Mouse (Mus musculus): ENCODE measurements around the gene Galnt2. TPM values are rescaled to one million over a fixed set of nuclear protein-coding genes. Genes with fewer than 3 reads are reported as not detected.

Galnt2 gene
- polyA plus RNA-seq, 1 experiment from 2014 or later: 56.4 TPM

DNA sequence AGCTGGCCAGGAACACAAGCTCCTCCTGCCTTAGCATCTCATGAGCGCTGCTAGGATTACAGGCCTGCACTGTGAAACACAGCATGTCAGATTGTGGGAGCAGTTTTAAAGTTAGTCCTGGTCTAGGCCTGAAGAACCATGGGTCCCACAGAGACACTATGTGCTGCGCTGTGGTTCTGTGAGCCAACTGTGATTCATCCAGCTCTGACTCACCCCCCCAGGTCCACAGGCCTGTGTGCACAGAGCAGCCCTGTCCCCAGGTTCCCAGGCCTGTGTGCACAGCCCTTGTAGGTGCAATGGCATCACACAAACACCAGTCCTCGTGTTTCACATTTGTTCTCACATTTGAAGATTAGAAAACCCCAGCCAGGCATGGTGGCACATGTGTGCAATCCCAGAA lies 99.9 kb downstream of the Galnt2 start:
- DNase-seq (ENCODE audit: low spot score): no peak
- Histone ChIP-seq H3K4me3 (ENCODE audit: low read depth, low read length) (no peak overlapping the region), H3K27me3 (ENCODE audit: control insufficient read depth, insufficient read depth, low read length) (no peaks in the 10 kb centered on the region), H3K36me3 (ENCODE audit: control insufficient read depth, insufficient read depth, low read length) (peaks cover 11% of the 10 kb centered on the region), H3K27ac (replicated peaks; ENCODE audit: low read depth, low read length) (no peak overlapping the region), H3K9ac (ENCODE audit: low read length) (no peak overlapping the region), H3K4me2 (ENCODE audit: low read depth, severe bottlenecking) (no peak overlapping the region), H3K9me3 (ENCODE audit: control insufficient read depth, low read length) (no peaks in the 10 kb centered on the region), H3K4me1 (ENCODE audit: control insufficient read depth, insufficient read depth, low read length) (no peaks in the 10 kb centered on the region)
- no peak for ATAC-seq (ENCODE audit: insufficient number of reproducible peaks, low FRiP score, low TSS enrichment, low read depth)
- WGBS: 88% methylated on average over 3 of the region's 3 CpGs

DNA sequence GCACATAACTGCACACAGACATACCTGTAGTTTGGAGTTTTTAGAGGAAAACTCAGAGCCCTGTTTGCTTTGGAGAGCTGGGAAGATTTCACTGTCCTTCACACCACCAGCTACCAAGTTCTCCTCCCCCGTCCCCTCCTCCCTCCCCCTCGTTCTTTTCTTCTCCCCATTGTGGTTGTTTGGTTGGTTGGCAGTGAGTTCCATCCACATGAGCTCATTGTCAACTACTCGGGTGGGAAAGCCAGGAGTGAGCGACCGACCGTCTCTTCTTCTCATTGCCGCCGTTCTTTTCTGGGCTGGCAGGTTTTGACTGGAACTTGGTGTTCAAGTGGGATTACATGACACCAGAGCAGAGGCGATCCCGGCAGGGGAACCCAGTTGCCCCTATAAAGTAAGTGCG lies 100.5 kb downstream of the Galnt2 start:
- no peak overlapping the region for H3K9ac ChIP-seq (ENCODE audit: low read length)
- H3K36me3 ChIP-seq (ENCODE audit: control insufficient read depth, insufficient read depth, low read length): peaks cover 10% of the 10 kb centered on the region; the same call in 1 of the 2 replicates
- H3K4me2 ChIP-seq (ENCODE audit: low read depth, severe bottlenecking): no peak overlapping the region
- no peaks in the 10 kb centered on the region for H3K9me3 ChIP-seq (ENCODE audit: control insufficient read depth, low read length)
- no peak overlapping the region for H3K27ac ChIP-seq (replicated peaks; ENCODE audit: low read depth, low read length)
- 91% methylated on average over 11 of the region's 11 CpGs for WGBS
- no peaks in the 10 kb centered on the region for H3K4me1 ChIP-seq (ENCODE audit: control insufficient read depth, insufficient read depth, low read length)
- no peak overlapping the region for H3K4me3 ChIP-seq (ENCODE audit: low read depth, low read length)
- no peaks in the 10 kb centered on the region for H3K27me3 ChIP-seq (ENCODE audit: control insufficient read depth, insufficient read depth, low read length)
- ATAC-seq (ENCODE audit: insufficient number of reproducible peaks, low FRiP score, low TSS enrichment, low read depth) (no peak), DNase-seq (ENCODE audit: low spot score) (no peak)

DNA sequence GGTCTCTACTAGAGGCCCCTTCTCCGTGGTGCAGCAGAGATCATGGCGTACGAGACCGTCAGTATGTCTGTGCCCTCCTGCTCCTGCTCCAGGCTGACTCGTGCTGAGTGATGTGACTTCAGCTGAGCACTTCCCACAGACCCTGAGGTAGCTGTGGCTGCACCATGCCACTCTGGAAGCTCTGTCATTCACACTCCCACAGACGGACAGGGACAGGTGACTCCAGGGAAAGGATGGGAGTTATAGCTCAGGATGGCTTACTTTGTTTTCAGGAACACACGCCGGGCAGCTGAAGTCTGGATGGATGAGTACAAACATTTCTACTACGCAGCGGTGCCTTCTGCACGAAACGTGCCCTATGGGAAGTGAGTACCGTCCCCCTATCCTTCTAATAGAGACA lies 105.1 kb downstream of the Galnt2 start:
- DNase-seq (ENCODE audit: low spot score) (no peak), ATAC-seq (ENCODE audit: insufficient number of reproducible peaks, low FRiP score, low TSS enrichment, low read depth) (no peak)
- no peak overlapping the region for H3K4me3 ChIP-seq (ENCODE audit: low read depth, low read length)
- WGBS: 94% methylated on average over 13 of the region's 13 CpGs
- H3K9me3 ChIP-seq (ENCODE audit: control insufficient read depth, low read length): no peaks in the 10 kb centered on the region
- H3K4me2 ChIP-seq (ENCODE audit: low read depth, severe bottlenecking): no peak overlapping the region
- no peak overlapping the region for H3K9ac ChIP-seq (ENCODE audit: low read length)
- H3K36me3 ChIP-seq (ENCODE audit: control insufficient read depth, insufficient read depth, low read length): peaks cover 8% of the 10 kb centered on the region; the same call in 1 of the 2 replicates
- no peaks in the 10 kb centered on the region for H3K4me1 ChIP-seq (ENCODE audit: control insufficient read depth, insufficient read depth, low read length)
- H3K27ac ChIP-seq (replicated peaks; ENCODE audit: low read depth, low read length): no peak overlapping the region
- no peaks in the 10 kb centered on the region for H3K27me3 ChIP-seq (ENCODE audit: control insufficient read depth, insufficient read depth, low read length)

DNA sequence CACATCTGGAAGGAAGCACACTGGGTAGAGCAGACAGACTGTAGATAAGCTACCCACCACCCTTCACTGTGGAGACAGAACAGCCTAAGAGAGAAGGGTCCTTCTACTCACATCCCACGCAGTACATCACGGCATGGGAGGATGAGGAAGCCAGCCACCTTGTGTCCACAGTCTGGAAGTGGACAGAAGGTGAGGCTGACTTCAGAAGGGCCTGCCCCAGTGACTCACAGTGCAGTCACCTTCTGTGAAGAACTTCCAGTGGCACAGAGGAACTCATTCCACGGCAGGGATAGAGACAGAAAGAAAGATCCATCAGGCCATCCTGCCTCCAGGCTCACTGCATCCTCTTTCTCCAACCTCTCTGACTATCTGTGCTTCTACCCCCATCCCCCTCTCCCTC lies 108.6 kb downstream of the Galnt2 start:
- no peak for ATAC-seq (ENCODE audit: insufficient number of reproducible peaks, low FRiP score, low TSS enrichment, low read depth)
- H3K36me3 ChIP-seq (ENCODE audit: control insufficient read depth, insufficient read depth, low read length): peaks cover 5% of the 10 kb centered on the region; the same call in 1 of the 2 replicates

DNA sequence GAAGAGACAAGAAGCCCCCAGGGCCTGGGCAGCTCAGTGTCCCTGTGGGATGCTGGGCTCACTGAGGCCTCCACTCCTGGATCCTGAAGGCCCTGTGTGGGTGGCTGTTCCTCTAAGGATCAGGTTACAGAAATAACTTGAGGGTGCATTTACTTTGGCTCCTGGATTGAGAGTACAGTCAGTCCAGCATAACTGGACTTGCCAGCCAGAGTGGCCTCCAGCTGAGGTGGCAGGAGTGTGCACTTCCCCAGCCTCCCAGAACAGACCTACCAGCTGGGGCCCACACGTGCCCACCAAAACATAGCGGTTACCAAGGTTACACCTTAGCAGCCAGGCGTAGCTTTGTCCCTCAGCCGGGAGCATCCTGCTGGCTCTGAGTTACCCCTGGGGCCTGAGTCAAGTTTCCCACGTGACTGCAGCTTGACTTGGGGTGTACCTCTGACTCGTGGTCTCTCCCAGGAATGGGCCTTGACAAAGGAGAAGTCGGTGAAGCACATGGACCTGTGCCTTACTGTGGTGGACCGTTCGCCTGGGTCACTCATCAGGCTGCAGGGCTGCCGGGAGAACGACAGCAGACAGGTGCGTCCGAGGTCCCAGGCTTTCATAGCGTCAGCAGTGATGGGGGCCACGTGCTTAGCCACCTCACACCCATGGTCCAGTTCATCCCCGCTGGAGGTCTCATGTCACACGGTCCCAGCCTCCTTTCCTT lies 109.3 kb downstream of the Galnt2 start:
- 81% methylated on average over 17 of the region's 17 CpGs for WGBS
- Histone ChIP-seq H3K36me3 (ENCODE audit: control insufficient read depth, insufficient read depth, low read length) (peaks cover 5% of the 10 kb centered on the region; the same call in 1 of the 2 replicates), H3K4me3 (ENCODE audit: low read depth, low read length) (no peak overlapping the region), H3K4me1 (ENCODE audit: control insufficient read depth, insufficient read depth, low read length) (no peaks in the 10 kb centered on the region), H3K27me3 (ENCODE audit: control insufficient read depth, insufficient read depth, low read length) (no peaks in the 10 kb centered on the region), H3K9me3 (ENCODE audit: control insufficient read depth, low read length) (no peaks in the 10 kb centered on the region), H3K4me2 (ENCODE audit: low read depth, severe bottlenecking) (no peak overlapping the region), H3K9ac (ENCODE audit: low read length) (no peak overlapping the region), H3K27ac (replicated peaks; ENCODE audit: low read depth, low read length) (no peak overlapping the region)
- ATAC-seq (ENCODE audit: insufficient number of reproducible peaks, low FRiP score, low TSS enrichment, low read depth) (no peak), DNase-seq (ENCODE audit: low spot score) (no peak)

More for the DNA sequence above, 108.6 kb downstream of the Galnt2 start:
- no peak overlapping the region for H3K4me2 ChIP-seq (ENCODE audit: low read depth, severe bottlenecking)
- no peak overlapping the region for H3K27ac ChIP-seq (replicated peaks; ENCODE audit: low read depth, low read length)
- H3K9me3 ChIP-seq (ENCODE audit: control insufficient read depth, low read length): no peaks in the 10 kb centered on the region
- no peak overlapping the region for H3K9ac ChIP-seq (ENCODE audit: low read length)
- no peaks in the 10 kb centered on the region for H3K27me3 ChIP-seq (ENCODE audit: control insufficient read depth, insufficient read depth, low read length)
- no peak for DNase-seq (ENCODE audit: low spot score)
- WGBS: 83% methylated on average over 3 of the region's 3 CpGs
- H3K4me1 ChIP-seq (ENCODE audit: control insufficient read depth, insufficient read depth, low read length): no peaks in the 10 kb centered on the region
- no peak overlapping the region for H3K4me3 ChIP-seq (ENCODE audit: low read depth, low read length)

DNA sequence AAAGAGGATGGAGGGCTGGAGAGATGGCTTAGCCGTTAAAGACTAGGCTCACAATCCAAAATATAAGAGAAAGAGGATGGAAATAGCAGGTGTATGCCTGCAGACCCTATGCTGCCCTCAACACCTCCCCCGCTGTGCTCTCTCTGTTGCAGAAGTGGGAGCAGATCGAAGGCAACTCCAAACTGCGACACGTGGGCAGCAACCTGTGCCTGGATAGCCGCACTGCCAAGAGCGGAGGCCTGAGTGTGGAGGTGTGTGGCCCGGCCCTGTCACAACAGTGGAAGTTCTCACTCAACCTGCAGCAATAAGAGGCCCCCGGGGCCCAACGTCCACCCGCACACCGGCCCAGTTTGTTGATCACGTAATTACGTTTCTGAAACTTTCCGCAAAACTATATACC lies 112.0 kb downstream of the Galnt2 start:
- Histone ChIP-seq H3K9me3 (ENCODE audit: control insufficient read depth, low read length) (no peaks in the 10 kb centered on the region), H3K27ac (replicated peaks; ENCODE audit: low read depth, low read length) (no peak overlapping the region), H3K4me2 (ENCODE audit: low read depth, severe bottlenecking) (no peak overlapping the region), H3K27me3 (ENCODE audit: control insufficient read depth, insufficient read depth, low read length) (no peaks in the 10 kb centered on the region), H3K36me3 (ENCODE audit: control insufficient read depth, insufficient read depth, low read length) (0 out of 2 replicates have a peak, but pooled peaks cover 3% of the 10 kb centered on the region), H3K4me3 (ENCODE audit: low read depth, low read length) (no peak overlapping the region), H3K9ac (ENCODE audit: low read length) (no peak overlapping the region), H3K4me1 (ENCODE audit: control insufficient read depth, insufficient read depth, low read length) (no peaks in the 10 kb centered on the region)
- no peak for ATAC-seq (ENCODE audit: insufficient number of reproducible peaks, low FRiP score, low TSS enrichment, low read depth)
- no peak for DNase-seq (ENCODE audit: low spot score)
- WGBS: 92% methylated on average over 15 of the region's 15 CpGs

DNA sequence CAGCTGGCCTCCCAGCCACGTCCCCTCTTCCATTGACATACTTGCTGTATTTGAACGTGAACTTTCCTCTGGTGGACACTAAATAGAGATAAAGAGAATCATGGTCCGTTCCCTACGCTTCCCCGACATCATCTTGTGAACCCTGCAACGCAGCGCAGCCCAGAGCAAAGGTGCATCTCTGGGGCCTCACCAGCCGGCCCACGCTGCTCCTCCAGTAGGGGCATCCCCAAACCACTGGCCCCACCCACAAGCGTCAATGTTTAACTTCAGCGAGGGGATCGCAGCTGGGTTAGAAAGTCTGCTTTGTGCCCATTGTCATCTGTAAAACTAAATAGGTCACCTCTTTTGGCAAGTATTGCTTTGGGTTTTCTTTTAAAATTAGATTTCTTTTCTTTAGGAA lies 112.8 kb downstream of the Galnt2 start:
- H3K4me2 ChIP-seq (ENCODE audit: low read depth, severe bottlenecking): no peak overlapping the region
- no peak overlapping the region for H3K4me3 ChIP-seq (ENCODE audit: low read depth, low read length)
- no peaks in the 10 kb centered on the region for H3K36me3 ChIP-seq (ENCODE audit: control insufficient read depth, insufficient read depth, low read length)
- DNase-seq (ENCODE audit: low spot score) (no peak), ATAC-seq (ENCODE audit: insufficient number of reproducible peaks, low FRiP score, low TSS enrichment, low read depth) (no peak)
- no peaks in the 10 kb centered on the region for H3K27me3 ChIP-seq (ENCODE audit: control insufficient read depth, insufficient read depth, low read length)
- WGBS: 92% methylated on average over 12 of the region's 12 CpGs
- H3K9me3 ChIP-seq (ENCODE audit: control insufficient read depth, low read length): no peaks in the 10 kb centered on the region
- no peak overlapping the region for H3K27ac ChIP-seq (replicated peaks; ENCODE audit: low read depth, low read length)
- H3K4me1 ChIP-seq (ENCODE audit: control insufficient read depth, insufficient read depth, low read length): no peaks in the 10 kb centered on the region
- H3K9ac ChIP-seq (ENCODE audit: low read length): no peak overlapping the region

DNA sequence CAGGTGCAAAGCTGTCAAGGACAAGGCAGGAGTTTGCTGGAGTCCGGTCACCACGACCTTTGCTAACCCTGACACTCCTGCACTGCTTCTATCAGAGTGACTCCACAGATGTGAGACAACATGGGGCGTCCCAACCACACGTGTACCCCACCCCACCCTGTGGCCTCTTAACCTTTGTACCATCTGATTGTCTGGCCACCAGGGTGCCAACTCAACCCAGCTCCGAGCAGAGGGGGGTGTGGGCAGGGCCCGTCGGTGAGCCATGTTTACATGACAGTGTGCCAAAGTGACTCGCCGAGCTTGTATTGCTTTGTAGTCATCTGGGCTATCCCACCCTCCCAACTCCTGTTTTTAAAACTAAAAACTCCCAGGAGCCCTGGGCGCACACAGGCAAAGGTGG lies 113.9 kb downstream of the Galnt2 start:
- Histone ChIP-seq H3K4me3 (ENCODE audit: low read depth, low read length) (no peak overlapping the region), H3K4me1 (ENCODE audit: control insufficient read depth, insufficient read depth, low read length) (no peaks in the 10 kb centered on the region), H3K9me3 (ENCODE audit: control insufficient read depth, low read length) (no peaks in the 10 kb centered on the region), H3K9ac (ENCODE audit: low read length) (no peak overlapping the region), H3K27ac (replicated peaks; ENCODE audit: low read depth, low read length) (no peak overlapping the region), H3K36me3 (ENCODE audit: control insufficient read depth, insufficient read depth, low read length) (no peaks in the 10 kb centered on the region), H3K27me3 (ENCODE audit: control insufficient read depth, insufficient read depth, low read length) (no peaks in the 10 kb centered on the region), H3K4me2 (ENCODE audit: low read depth, severe bottlenecking) (no peak overlapping the region)
- no peak for ATAC-seq (ENCODE audit: insufficient number of reproducible peaks, low FRiP score, low TSS enrichment, low read depth)
- DNase-seq (ENCODE audit: low spot score): no peak
- WGBS: 90% methylated on average over 10 of the region's 10 CpGs
